Mouse (Mus musculus): Measurements from ENCODE around the gene Hnrnpul1. TPM values are rescaled to one million over a fixed set of nuclear protein-coding genes. Genes with fewer than 3 reads are reported as not detected.
A peak's percentile ranks its signal among the peaks of the same experiment; 100 is the strongest.
"Not testable (repeated sequence)": the region's sequence is repeated elsewhere in the genome, so short reads cannot be mapped to it uniquely, and the experiment has no call there.

Gene Hnrnpul1
- polyA plus RNA-seq, 1 experiment from 2014 or later: 63.5 TPM

GRCm38 (mm10) chr7:25734991-25735390 is 19.6 kb downstream of the Hnrnpul1 start:
- H3K36me3 ChIP-seq: peaks cover 99% of the 10 kb centered on the region
- H3K4me3 ChIP-seq: no peak overlapping the region
- H3K9ac ChIP-seq: no peak overlapping the region
- H3K9me3 ChIP-seq: no peaks in the 10 kb centered on the region
- H3K27me3 ChIP-seq: no peaks in the 10 kb centered on the region
- no peaks in the 10 kb centered on the region for H3K4me1 ChIP-seq
- WGBS: 65% methylated on average over 4 of the region's 4 CpGs
- no peak overlapping the region for H3K27ac ChIP-seq
- H3K4me2 ChIP-seq (replicated peaks): no peak overlapping the region
- ATAC-seq (ENCODE audit: low FRiP score, low read depth): no peak

GRCm38 (mm10) chr7:25731294-25732055 is 23.1 kb downstream of the Hnrnpul1 start:
- no peak overlapping the region for H3K9ac ChIP-seq
- H3K4me1 ChIP-seq: no peaks in the 10 kb centered on the region
- H3K9me3 ChIP-seq: no peaks in the 10 kb centered on the region
- no peak for ATAC-seq (ENCODE audit: low FRiP score, low read depth)
- WGBS: 90% methylated on average over 8 of the region's 8 CpGs
- H3K4me3 ChIP-seq: no peak overlapping the region
- peaks cover 97% of the 10 kb centered on the region for H3K36me3 ChIP-seq
- H3K27me3 ChIP-seq: no peaks in the 10 kb centered on the region
- no peak overlapping the region for H3K4me2 ChIP-seq (replicated peaks)
- H3K27ac ChIP-seq: no peak overlapping the region

GRCm38 (mm10) chr7:25729862-25730261 is 24.7 kb downstream of the Hnrnpul1 start:
- no peaks in the 10 kb centered on the region for H3K4me1 ChIP-seq
- no peak overlapping the region for H3K4me3 ChIP-seq
- no peaks in the 10 kb centered on the region for H3K9me3 ChIP-seq
- H3K36me3 ChIP-seq: peaks cover 97% of the 10 kb centered on the region
- H3K27me3 ChIP-seq: no peaks in the 10 kb centered on the region
- no peak for ATAC-seq (ENCODE audit: low FRiP score, low read depth)
- no peak overlapping the region for H3K4me2 ChIP-seq (replicated peaks)
- no peak overlapping the region for H3K9ac ChIP-seq
- no peak overlapping the region for H3K27ac ChIP-seq
- 83% methylated on average over 2 of the region's 2 CpGs for WGBS

GRCm38 (mm10) chr7:25729396-25729795 is 25.2 kb downstream of the Hnrnpul1 start:
- H3K27me3 ChIP-seq: no peaks in the 10 kb centered on the region
- no peak overlapping the region for H3K9ac ChIP-seq
- no peaks in the 10 kb centered on the region for H3K9me3 ChIP-seq
- no peak overlapping the region for H3K4me2 ChIP-seq (replicated peaks)
- H3K4me1 ChIP-seq: no peaks in the 10 kb centered on the region
- no peak overlapping the region for H3K4me3 ChIP-seq
- no peak for ATAC-seq (ENCODE audit: low FRiP score, low read depth)
- WGBS: 45% methylated on average over 2 of the region's 2 CpGs
- H3K27ac ChIP-seq: no peak overlapping the region
- peaks cover 97% of the 10 kb centered on the region for H3K36me3 ChIP-seq

- Histone ChIP-seq H3K27me3 (no peaks in the 10 kb centered on the region), H3K27ac (no peak overlapping the region), H3K4me3 (no peak overlapping the region), H3K9me3 (no peaks in the 10 kb centered on the region), H3K9ac (no peak overlapping the region), H3K4me1 (no peaks in the 10 kb centered on the region), H3K4me2 (replicated peaks) (no peak overlapping the region), H3K36me3 (peaks cover 98% of the 10 kb centered on the region)
- ATAC-seq (ENCODE audit: low FRiP score, low read depth): no peak
- WGBS: 85% methylated on average over 5 of the region's 5 CpGs
Measured at GRCm38 (mm10) chr7:25727800-25728199, 26.8 kb downstream of the Hnrnpul1 start.

- 85% methylated on average over 19 of the region's 19 CpGs for WGBS
- H3K4me2 ChIP-seq (replicated peaks): no peak overlapping the region
- no peak for ATAC-seq (ENCODE audit: low FRiP score, low read depth)
- peaks cover 96% of the 10 kb centered on the region for H3K36me3 ChIP-seq
- H3K27ac ChIP-seq: no peak overlapping the region
- no peaks in the 10 kb centered on the region for H3K27me3 ChIP-seq
- no peak overlapping the region for H3K4me3 ChIP-seq
- no peak overlapping the region for H3K9ac ChIP-seq
- no peaks in the 10 kb centered on the region for H3K4me1 ChIP-seq
- H3K9me3 ChIP-seq: no peaks in the 10 kb centered on the region
Measured at GRCm38 (mm10) chr7:25725886-25726285, 28.7 kb downstream of the Hnrnpul1 start.

- not testable (repeated sequence) for H3K4me3 ChIP-seq; H3K9me3 ChIP-seq; H3K27ac ChIP-seq; H3K27me3 ChIP-seq; H3K9ac ChIP-seq; ATAC-seq (ENCODE audit: low FRiP score, low read depth); H3K4me2 ChIP-seq (replicated peaks)
- Histone ChIP-seq H3K36me3 (peaks cover 65% of the 10 kb centered on the region), H3K4me1 (peaks cover 18% of the 10 kb centered on the region)
Measured at GRCm38 (mm10) chr7:25721776-25722175, 32.8 kb downstream of the Hnrnpul1 start.

- 90% methylated on average over 5 of the region's 5 CpGs for WGBS
- Histone ChIP-seq H3K9ac (no peak overlapping the region), H3K27me3 (no peaks in the 10 kb centered on the region), H3K4me3 (no peak overlapping the region), H3K27ac (no peak overlapping the region), H3K9me3 (no peaks in the 10 kb centered on the region), H3K36me3 (peaks cover 59% of the 10 kb centered on the region), H3K4me1 (peaks cover 18% of the 10 kb centered on the region), H3K4me2 (replicated peaks) (no peak overlapping the region)
- no peak for ATAC-seq (ENCODE audit: low FRiP score, low read depth)
Measured at GRCm38 (mm10) chr7:25720760-25721159, 33.8 kb downstream of the Hnrnpul1 start.

GRCm38 (mm10) chr7:25719761-25720610 is 34.6 kb downstream of the Hnrnpul1 start:
- peak overlapping the region; percentile 49; the same call in 1 of the 2 replicates for H3K27ac ChIP-seq
- WGBS: 61% methylated on average over 10 of the region's 10 CpGs
- peak overlapping the region; percentile 90 for H3K4me2 ChIP-seq (replicated peaks)
- H3K4me3 ChIP-seq: peak overlapping the region; percentile 66; the same call in 1 of the 2 replicates
- H3K9ac ChIP-seq: no peak overlapping the region
- no peaks in the 10 kb centered on the region for H3K9me3 ChIP-seq
- peaks cover 18% of the 10 kb centered on the region for H3K4me1 ChIP-seq
- no peaks in the 10 kb centered on the region for H3K27me3 ChIP-seq
- H3K36me3 ChIP-seq: peaks cover 59% of the 10 kb centered on the region
- 0 out of 2 replicates have a peak, but pooled peaks have one; percentile 39 for ATAC-seq (ENCODE audit: low FRiP score, low read depth)

GRCm38 (mm10) chr7:25718788-25719417 is 35.7 kb downstream of the Hnrnpul1 start, which contains the start of gene Ccdc97:
Gene Ccdc97 (minus strand): TSS chr7:25719088.
- peak; percentile 82 for ATAC-seq (ENCODE audit: low FRiP score, low read depth)
- Histone ChIP-seq H3K4me1 (peaks cover 18% of the 10 kb centered on the region), H3K4me3 (peak within 1 kb of the TSS; percentile 66), H3K36me3 (peaks cover 59% of the 10 kb centered on the region), H3K4me2 (replicated peaks) (peak within 1 kb of the TSS; percentile 90), H3K27ac (peak within 1 kb of the TSS; percentile 69; the same call in 1 of the 2 replicates), H3K9ac (peak within 1 kb of the TSS; percentile 74), H3K9me3 (no peaks in the 10 kb centered on the region), H3K27me3 (no peaks in the 10 kb centered on the region)
- 4% methylated on average over 32 of the region's 32 CpGs for WGBS

- H3K27me3 ChIP-seq: no peaks in the 10 kb centered on the region
- H3K9me3 ChIP-seq: no peaks in the 10 kb centered on the region
- peaks cover 59% of the 10 kb centered on the region for H3K36me3 ChIP-seq
- H3K4me3 ChIP-seq: peak overlapping the region; percentile 66
- peak overlapping the region; percentile 74 for H3K9ac ChIP-seq
- peak overlapping the region; percentile 90 for H3K4me2 ChIP-seq (replicated peaks)
- peaks cover 20% of the 10 kb centered on the region for H3K4me1 ChIP-seq
- no peak for ATAC-seq (ENCODE audit: low FRiP score, low read depth)
- 91% methylated on average over 3 of the region's 3 CpGs for WGBS
- H3K27ac ChIP-seq: no peak overlapping the region
Measured at GRCm38 (mm10) chr7:25717478-25717877, 37.1 kb downstream of the Hnrnpul1 start.

Data from limb, embryonic 13.5 days (tissue).